Mouse (Mus musculus): ENCODE data around the gene 6030445D17Rik. TPM values are rescaled to one million over a fixed set of nuclear protein-coding genes. Genes with fewer than 3 reads are reported as not detected.

The 6030445D17Rik gene
- total RNA-seq, 2 experiments from 2014 or later: 0.19 to 0.73 TPM

- intact Hi-C loops (cut with DNase I): loop anchor here (5.0 kb wide), 1 partner anchor 146 kb away; the partner anchor contains the start of gene Kdm1a
- no peak for DNase-seq (ENCODE audit: extremely low spot score in 1 of 2, low spot score in 2 of 2)
These were observed 5.4 kb upstream of the 6030445D17Rik start for GRCm38 (mm10) chr4:136456516-136457218.

- intact Hi-C loops (cut with DNase I): loop anchor here (5.0 kb wide), 1 partner anchor 144 kb away; the partner anchor contains the start of gene Kdm1a
- DNase-seq (ENCODE audit: extremely low spot score in 1 of 2, low spot score in 2 of 2): no peak
These were observed 3.8 kb upstream of the 6030445D17Rik start for GRCm38 (mm10) chr4:136458276-136458675.

GRCm38 (mm10) chr4:136459210-136459609 is 2.8 kb upstream of the 6030445D17Rik start:
- intact Hi-C loops (cut with DNase I): loop anchor here (5.0 kb wide), 1 partner anchor 143 kb away; the partner anchor contains the start of gene Kdm1a
- DNase-seq (ENCODE audit: extremely low spot score in 1 of 2, low spot score in 2 of 2): no peak

- intact Hi-C loops (cut with DNase I): no loop called here
- no peak for DNase-seq (ENCODE audit: extremely low spot score in 1 of 2, low spot score in 2 of 2)
These were observed 844 bp upstream of the 6030445D17Rik start for GRCm38 (mm10) chr4:136461206-136461605.

- intact Hi-C loops (cut with DNase I): no loop called here
- DNase-seq (ENCODE audit: extremely low spot score in 1 of 2, low spot score in 2 of 2): no peak
These were observed 327 bp upstream of the 6030445D17Rik start for GRCm38 (mm10) chr4:136461761-136462085.

- intact Hi-C loops (cut with DNase I): no loop called here
These were observed 759 bp downstream of the 6030445D17Rik start for GRCm38 (mm10) chr4:136462839-136463178.

GRCm38 (mm10) chr4:136463436-136463835 is 1.4 kb downstream of the 6030445D17Rik start:
- intact Hi-C loops (cut with DNase I): no loop called here
- DNase-seq (ENCODE audit: extremely low spot score in 1 of 2, low spot score in 2 of 2): no peak

More at GRCm38 (mm10) chr4:136462839-136463178, 759 bp downstream of the 6030445D17Rik start:
- DNase-seq (ENCODE audit: extremely low spot score in 1 of 2, low spot score in 2 of 2): peak in 1 of 2 experiments; percentile 31

- intact Hi-C loops (cut with DNase I): no loop called here
- DNase-seq (ENCODE audit: extremely low spot score in 1 of 2, low spot score in 2 of 2): peak in 1 of 2 experiments; percentile 51
These were observed 4.2 kb downstream of the 6030445D17Rik start for GRCm38 (mm10) chr4:136466226-136466625.

- intact Hi-C loops (cut with DNase I): no loop called here
- peak; percentile 62 to 72 for DNase-seq (ENCODE audit: extremely low spot score in 1 of 2, low spot score in 2 of 2)
These were observed 6.7 kb downstream of the 6030445D17Rik start for GRCm38 (mm10) chr4:136468553-136469327.

- intact Hi-C loops (cut with DNase I): no loop called here
These were observed 7.4 kb downstream of the 6030445D17Rik start, which contains the start of gene Luzp1 for GRCm38 (mm10) chr4:136469371-136469903. TSS of gene Luzp1 (plus strand) at chr4:136469761.

GRCm38 (mm10) chr4:136469941-136470346 is 7.9 kb downstream of the 6030445D17Rik start:
- peak; percentile 56 to 81 for DNase-seq (ENCODE audit: extremely low spot score in 1 of 2, low spot score in 2 of 2)
- intact Hi-C loops (cut with DNase I): no loop called here

More at GRCm38 (mm10) chr4:136469371-136469903, 7.4 kb downstream of the 6030445D17Rik start, which contains the start of gene Luzp1:
- peak; percentile 90 to 92 for DNase-seq (ENCODE audit: extremely low spot score in 1 of 2, low spot score in 2 of 2)

- peak; percentile 22 to 67 for DNase-seq (ENCODE audit: extremely low spot score in 1 of 2, low spot score in 2 of 2)
- intact Hi-C loops (cut with DNase I): no loop called here
These were observed 8.5 kb downstream of the 6030445D17Rik start for GRCm38 (mm10) chr4:136470347-136471071.

- no peak for DNase-seq (ENCODE audit: extremely low spot score in 1 of 2, low spot score in 2 of 2)
- intact Hi-C loops (cut with DNase I): no loop called here
These were observed 14.6 kb downstream of the 6030445D17Rik start for GRCm38 (mm10) chr4:136476692-136477091.

- intact Hi-C loops (cut with DNase I): no loop called here
- no peak for DNase-seq (ENCODE audit: extremely low spot score in 1 of 2, low spot score in 2 of 2)
These were observed 24.5 kb downstream of the 6030445D17Rik start for GRCm38 (mm10) chr4:136486549-136486948.

GRCm38 (mm10) chr4:136495993-136496392 is 33.9 kb downstream of the 6030445D17Rik start:
- DNase-seq (ENCODE audit: extremely low spot score in 1 of 2, low spot score in 2 of 2): no peak
- intact Hi-C loops (cut with DNase I): no loop called here

- DNase-seq (ENCODE audit: extremely low spot score in 1 of 2, low spot score in 2 of 2): no peak
- intact Hi-C loops (cut with DNase I): no loop called here
These were observed 43.6 kb downstream of the 6030445D17Rik start for GRCm38 (mm10) chr4:136505426-136506215.

- no peak for DNase-seq (ENCODE audit: extremely low spot score in 1 of 2, low spot score in 2 of 2)
- intact Hi-C loops (cut with DNase I): no loop called here
These were observed 47.8 kb downstream of the 6030445D17Rik start for GRCm38 (mm10) chr4:136509857-136510256.

- no peak for DNase-seq (ENCODE audit: extremely low spot score in 1 of 2, low spot score in 2 of 2)
- intact Hi-C loops (cut with DNase I): no loop called here
These were observed 49.7 kb downstream of the 6030445D17Rik start for GRCm38 (mm10) chr4:136511708-136512107.
